Mouse (Mus musculus): ENCODE measurements around the gene Hist2h4.

GRCm38 (mm10) chr3:96263558-96264403, 670 bp upstream of the Hist2h4 start:
- TF ChIP-seq CTCF (IDR thresholded peaks at IDR 0.05; ENCODE audit: borderline replicate concordance, control insufficient read depth, extremely low read depth, insufficient read depth, low read length, poor library complexity) (no peak), POLR2A (IDR thresholded peaks at IDR 0.05; ENCODE audit: control insufficient read depth, extremely low read depth, insufficient read depth, low read length, poor library complexity) (no peak)

All from thymus, adult 2 months (tissue).